Mouse (Mus musculus) gonadal fat pad, adult 2 months (tissue): ENCODE data around the gene Zbtb9. TPM values are rescaled to one million over a fixed set of nuclear protein-coding genes. Genes with fewer than 3 reads are reported as not detected.

Experiments used
- DNase-seq: peaks from one replicate; pipeline ENCODE4 v3.0.0-alpha.2; 2012; ENCODE audit warnings: low read depth
- polyA plus RNA-seq: library from polyadenylated mRNA; depleted of rRNA; stranded (reverse); fragments of >200 nt; gene quantifications from 2 replicates; pipeline ENCODE4 v1.2.3, GENCODE M21; 2012

Zbtb9 gene
- polyA plus RNA-seq, 1 experiment: 10.0 TPM

DNA sequence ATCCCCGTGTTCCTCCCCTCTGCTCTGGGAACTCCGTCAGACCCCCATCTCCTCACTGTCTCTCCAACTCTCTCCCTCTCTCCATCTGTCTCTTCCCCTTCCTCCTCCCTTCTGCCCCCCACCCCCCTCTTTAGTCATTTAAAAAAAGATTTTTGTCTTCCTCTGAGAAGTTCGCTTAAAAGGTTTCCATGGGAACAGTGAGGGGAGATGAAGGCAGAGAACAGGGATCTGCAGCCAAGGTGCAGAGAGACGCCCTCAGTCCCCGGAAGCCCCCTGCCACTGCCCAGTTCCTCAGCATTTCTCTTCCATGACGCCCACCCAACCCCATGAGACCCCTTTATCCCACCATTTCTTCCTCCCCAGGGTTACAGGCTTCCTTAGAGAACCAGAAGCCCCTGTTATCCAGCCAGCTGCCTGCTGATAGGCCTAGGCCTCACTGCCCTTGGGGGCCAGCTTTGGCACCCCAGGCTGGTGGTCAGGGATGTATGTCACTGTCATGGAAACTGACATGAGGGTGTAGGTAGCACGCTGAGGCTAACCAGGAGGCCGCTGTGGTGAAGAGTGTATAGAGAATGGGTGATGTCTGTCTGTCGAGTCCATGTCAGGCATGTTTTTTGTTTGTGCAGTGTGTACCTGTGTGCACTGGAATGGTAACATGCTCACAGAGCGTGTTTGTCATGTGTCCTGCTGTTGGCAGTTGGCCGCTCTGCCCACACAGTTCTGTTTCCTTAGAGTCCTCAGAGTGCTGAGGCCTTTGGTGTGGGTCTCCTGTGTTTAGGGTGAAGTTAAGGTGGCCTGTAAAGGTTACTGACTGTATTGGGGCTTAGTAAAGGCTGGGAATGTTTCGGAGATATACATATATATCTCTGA is 25.5 kb upstream of the Zbtb9 start:
- DNase-seq: no peak

DNA sequence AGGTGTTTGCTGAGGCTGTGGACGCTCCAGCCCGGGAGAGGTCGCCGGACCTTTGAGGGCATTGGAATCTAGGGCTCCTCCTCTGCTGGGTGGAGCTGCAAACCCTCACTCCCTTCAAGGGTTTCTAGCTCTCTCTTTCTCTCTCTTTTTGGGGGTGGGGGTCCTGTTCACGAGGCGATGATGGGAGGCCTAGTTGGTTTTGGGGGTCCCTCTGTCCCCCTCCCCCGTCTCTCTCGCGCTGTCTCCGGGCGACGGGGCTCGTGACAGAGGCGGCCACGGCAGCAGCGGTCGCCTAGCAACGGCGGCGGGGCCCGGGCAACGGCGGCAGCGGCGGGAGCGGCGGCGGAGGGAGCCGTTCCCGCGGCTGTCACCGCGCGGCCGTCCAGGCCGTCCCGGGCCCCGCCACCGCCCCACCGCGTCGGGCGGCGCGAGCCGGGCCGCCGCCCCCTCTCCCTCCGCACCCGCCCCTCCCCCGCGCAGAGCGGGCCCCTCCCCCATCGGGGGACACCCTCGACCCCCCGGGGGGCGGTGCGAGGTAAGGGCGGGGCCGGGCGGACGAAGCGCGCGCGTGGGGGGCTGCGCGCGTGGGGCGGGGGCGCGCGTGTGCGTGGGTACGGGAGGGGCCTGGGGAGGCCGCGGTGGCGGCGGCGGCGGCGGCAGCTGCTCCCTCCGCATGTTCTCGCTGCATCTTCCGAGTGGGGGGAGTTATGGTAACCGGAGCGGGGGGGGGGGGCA is 24.5 kb upstream of the Zbtb9 start:
- DNase-seq: no peak

DNA sequence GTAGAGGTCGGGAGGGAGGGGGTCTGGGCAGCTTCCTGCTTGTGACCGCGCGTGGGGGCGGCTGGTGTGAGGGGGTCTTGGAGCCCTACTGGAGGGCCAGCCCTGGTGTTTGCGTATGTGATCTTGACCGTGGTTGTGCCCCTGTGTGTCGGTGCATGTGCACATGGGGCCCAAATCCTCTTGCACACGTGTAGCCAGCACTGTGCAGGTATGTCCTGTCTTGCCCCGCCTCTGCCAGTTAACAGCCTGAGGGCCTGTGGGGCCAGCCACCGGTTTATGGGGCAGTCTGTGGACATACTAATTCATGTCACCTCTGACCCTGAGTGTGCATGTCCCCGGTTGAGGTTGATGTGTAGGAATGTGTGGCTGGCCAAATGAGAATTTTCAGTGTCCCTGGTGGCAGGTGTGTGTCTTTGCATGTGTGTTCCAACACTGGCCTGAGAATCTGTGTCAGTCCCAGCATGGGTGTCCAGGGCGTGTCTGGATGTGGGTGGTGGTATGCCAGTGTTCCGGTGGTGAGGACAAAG is 23.9 kb upstream of the Zbtb9 start:
- DNase-seq: no peak

DNA sequence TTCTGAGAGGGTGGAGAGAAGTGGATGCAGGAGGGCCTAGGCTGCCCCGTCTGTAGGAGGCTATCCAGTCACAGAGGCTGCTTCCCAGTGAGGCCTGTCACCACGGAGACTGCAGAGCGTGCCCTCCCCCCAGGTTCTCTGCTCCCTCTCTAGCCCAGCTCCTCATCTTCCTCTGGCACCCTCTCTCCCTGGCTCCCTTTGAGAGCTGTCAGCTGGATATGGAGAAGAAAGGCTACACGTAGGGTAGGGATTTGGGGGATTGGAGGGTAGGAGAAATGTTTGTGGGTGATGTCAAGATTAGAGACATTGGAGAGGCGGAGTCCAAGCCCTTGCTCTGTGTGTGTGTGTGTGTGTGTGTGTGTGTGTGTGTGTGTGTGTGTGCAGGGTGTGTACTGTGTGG is 23.1 kb upstream of the Zbtb9 start:
- DNase-seq: no peak

DNA sequence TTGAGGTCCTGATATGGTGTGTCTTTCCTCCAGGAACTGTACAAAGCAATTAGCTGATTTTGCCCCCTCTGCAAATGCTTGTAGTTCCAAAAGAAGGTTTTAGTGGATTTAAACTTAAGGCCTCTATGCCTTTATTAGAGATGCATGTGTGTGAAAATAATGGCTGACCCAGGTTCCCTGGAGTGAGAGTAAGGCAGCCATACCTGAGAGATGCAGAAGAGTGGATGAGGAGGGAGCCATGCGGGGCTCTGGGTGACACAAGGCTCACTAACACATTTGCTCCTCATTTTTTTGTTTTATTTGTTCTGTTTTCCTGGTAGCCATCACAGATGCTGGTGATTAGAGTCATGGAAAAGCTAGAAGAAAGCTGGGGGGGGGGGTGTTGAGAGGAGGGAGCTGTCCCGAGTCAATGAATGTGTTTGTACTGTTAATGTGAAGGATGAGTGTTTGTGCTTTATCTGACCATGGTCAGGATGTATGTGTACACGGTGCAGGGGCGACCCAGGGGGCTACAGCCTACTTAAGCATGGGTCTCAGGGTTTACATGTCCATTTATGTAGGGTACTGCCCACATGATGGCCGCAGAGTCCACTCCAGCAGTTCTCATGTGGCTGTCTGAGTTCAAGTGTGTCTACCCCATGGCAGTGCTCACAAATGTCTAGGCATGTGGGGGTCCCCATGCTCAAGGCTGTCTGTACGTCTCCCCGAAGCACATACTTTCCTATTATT is 22.2 kb upstream of the Zbtb9 start:
- no peak for DNase-seq

DNA sequence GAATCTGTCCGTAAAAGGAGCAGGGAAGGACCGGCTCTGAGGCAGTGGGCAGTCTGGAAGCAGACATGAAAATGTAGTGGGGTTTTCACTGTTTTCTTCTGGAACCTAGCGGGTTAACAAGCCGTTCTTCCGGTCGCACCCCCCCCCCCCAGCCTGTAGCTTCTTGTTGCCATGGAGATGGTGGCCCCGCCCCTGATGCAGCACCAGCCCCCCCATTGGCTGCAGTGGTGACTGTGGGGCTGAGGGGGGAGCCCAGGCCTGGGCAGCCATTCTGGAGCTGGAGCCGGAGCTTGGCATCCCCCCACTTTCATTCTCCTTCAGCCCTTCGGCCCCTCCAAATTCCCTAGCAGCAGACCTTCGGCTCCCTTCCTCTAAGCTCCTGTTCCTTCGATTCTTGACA is 21.6 kb upstream of the Zbtb9 start:
- DNase-seq: no peak

DNA sequence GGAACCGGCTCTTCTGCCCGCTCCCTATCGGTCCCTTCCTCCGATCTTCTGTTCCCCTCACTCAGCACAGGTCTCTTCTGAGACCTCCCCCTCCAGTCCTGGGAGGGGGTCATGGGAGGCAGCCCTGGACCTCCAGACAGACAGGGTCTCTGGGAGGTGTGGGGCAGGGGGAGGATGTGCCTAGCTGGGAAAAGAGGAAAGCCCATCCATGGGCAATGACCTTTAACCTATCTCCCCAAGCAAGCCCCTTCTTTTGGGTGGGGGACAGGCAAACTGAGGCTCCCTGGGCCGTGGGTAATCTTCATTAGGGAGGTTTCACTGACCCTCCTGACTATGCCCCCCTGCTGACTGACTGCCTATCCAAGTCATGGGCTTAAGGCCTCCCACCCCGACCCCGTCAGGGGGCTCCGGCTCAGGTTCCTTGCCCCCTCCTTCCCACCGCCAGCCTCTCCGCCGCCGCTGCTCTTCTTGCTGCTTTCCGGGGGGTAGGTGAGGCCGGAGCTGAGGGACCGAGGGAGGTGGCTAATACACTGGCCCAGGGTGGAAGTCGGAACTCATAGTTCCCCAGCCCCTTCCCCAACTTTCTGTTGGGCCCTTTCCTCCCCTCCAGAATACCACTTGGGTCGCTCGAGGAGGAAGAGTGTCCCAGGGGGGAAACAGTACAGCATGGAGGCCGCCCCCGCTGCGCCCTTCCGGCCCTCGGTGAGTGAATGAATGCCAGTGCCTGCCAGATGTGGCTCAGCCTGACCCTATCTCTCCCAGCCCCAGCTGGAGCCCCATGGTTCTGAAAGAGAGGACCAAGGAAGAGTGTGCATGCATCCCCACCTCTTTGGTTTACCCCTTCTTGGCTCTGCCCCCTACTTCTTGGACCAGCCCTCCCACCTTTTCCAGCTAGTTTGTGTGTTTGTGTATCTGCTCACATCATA is 20.8 kb upstream of the Zbtb9 start:
- no peak for DNase-seq

DNA sequence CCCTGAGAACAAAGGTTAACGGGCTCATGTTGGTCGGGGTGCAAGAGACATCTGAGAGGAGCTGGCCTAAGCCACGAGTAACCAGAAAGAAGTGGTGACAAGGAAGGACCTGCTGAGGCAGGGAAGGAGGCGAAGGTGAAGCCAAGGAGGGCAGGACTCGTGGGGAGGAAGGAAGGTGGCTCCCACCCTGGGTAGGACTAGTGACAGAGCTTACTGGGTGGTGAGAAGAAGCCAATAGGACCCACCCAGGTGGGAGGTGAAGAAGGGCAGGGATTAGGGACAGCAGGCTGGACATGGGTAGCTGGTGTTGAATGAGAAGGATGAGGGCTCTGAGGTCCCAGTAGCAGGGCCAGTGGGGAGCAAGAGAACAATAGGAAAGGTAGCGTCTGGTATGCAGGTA is 19.8 kb upstream of the Zbtb9 start:
- DNase-seq: no peak

DNA sequence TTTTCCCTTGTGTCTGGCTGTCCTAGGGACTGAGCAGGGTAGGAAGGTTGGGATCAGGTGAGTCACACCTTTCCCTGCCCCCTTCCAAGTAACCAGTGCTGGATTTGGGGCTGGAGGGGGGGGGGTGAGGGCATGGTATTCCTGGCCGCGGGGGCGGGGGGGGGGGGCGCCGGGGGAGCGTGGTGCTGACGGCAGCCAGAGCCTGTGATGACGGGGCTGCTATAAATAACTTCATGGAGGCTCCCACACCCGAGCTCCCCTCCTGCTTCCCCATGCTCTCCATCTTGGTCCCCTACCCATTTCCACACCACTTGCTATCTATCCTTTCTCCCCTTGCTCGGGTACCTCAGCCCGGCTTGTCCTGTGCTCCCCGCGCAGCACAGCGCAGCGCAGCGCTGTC is 19.2 kb upstream of the Zbtb9 start:
- no peak for DNase-seq

DNA sequence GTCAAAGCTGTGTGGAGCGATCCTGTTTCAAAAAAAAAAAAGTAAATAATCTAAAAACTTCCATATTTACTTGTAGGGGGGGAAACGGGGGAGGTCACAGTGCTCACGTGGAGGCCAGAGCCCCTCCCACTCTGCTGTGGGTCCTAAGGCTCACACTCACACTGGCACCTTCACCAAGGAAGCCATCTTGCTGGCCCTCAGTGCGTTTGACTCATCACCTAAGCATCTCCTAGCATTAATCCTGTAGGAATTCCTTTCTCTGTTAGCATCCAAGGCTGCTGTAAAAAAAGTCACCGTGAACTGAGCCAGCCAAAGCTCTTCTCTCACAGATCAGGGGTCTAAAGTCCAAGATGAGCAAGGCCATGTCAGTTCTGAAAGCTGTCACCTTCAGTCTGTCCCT is 16.7 kb upstream of the Zbtb9 start:
- DNase-seq: no peak

DNA sequence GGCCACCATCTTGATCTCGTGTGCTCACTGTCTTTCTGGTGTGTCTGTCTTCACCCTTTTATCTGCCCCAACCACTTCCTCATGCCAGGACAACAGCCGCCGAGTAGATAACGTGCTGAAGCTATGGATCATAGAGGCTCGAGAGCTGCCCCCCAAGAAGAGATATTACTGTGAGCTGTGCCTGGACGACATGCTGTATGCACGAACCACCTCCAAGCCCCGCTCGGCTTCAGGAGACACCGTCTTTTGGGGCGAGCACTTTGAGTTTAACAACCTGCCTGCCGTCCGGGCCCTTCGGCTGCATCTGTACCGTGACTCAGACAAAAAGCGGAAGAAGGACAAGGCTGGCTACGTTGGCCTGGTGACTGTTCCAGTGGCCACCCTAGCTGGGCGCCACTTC is 16.1 kb upstream of the Zbtb9 start:
- DNase-seq: no peak

DNA sequence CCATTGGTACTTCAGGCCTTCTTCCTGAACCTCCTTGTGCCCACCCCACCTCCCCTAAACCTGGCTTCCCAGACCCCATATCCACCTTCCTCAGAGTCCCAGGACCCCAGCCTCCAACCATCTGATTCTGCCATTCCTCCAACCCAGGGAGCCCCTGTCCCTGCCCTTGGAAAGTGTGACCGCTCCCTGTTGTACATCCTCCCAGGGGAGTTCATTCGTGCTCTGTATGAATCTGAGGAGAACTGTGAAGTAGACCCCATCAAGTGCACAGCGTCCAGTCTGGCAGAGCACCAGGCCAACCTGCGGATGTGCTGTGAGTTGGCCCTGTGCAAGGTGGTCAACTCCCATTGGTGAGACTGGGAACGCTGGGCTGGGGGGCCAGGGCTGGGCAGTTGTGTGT is 15.1 kb upstream of the Zbtb9 start:
- no peak for DNase-seq

DNA sequence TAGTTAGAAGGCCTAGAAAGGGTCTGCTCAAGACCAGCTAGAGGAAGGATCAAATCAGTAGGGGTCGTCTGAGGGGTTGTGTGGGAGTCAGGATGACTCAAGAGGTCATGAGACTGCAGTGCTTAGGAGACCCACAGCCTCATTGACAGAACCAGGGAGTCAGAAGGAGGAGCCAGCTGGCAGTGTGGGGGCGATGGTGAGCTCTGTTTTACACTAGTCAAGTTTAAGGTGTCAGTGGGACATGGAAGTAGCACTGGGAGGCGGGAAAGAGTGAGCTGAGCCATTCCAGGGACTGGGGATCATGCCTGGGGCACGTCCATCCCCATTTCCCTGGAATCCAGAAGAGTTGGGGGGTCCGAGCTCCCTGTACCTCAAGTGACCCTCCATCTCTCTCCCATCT is 14.1 kb upstream of the Zbtb9 start:
- no peak for DNase-seq

DNA sequence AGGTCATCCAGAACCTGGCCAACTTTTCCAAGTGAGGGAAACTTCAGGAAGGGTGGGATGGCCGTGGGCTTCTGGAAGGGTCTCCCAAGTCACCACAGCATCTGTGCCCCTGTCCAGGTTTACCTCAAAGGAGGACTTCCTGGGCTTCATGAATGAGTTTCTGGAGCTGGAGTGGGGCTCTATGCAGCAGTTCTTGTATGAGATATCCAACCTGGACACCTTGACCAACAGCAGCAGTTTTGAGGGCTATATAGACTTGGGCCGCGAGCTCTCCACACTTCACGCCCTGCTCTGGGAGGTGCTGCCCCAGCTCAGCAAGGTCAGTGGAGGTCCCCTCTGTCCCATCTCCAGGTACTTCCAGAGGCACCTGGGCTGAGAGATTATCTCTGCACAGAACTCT is 13.2 kb upstream of the Zbtb9 start:
- DNase-seq: no peak

DNA sequence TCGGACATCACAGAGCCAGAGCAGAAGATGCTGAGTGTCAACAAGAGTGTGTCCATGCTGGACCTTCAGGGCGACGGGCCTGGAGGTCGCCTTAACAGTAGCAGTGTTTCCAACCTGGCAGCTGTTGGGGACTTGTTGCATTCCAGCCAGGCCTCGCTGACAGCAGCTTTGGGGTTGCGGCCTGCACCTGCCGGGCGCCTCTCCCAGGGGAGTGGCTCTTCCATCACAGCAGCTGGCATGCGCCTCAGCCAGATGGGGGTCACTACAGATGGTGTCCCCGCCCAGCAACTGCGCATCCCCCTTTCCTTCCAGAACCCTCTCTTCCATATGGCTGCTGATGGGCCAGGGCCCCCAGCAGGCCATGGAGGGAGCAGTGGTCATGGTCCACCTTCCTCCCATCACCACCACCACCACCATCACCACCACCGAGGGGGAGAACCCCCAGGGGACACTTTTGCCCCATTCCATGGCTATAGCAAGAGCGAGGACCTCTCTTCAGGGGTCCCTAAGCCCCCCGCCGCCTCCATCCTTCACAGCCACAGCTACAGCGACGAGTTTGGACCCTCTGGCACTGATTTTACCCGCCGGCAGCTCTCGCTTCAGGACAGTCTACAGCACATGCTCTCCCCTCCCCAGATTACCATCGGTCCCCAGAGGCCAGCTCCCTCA is 11.3 kb upstream of the Zbtb9 start:
- DNase-seq: no peak

DNA sequence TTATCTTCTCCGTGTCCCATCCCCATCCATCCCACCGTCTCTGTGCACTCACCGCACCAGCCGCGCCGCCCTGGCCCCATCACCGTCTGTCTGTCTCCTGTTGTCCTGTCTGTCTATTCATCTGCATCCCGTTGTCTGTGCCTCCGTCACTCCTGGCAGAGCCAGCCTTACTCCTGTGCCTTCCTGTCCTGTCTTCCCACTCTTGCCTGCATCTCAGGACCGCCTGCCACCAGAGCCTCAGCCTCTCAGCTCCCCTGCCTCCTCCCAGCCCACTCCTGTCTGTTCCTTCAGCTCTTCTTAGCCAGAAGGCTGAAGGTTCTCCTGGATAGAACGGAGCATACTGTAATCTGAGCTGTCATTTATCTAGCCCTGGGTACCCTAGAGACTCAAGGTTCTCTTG is 6.0 kb upstream of the Zbtb9 start:
- DNase-seq: no peak

DNA sequence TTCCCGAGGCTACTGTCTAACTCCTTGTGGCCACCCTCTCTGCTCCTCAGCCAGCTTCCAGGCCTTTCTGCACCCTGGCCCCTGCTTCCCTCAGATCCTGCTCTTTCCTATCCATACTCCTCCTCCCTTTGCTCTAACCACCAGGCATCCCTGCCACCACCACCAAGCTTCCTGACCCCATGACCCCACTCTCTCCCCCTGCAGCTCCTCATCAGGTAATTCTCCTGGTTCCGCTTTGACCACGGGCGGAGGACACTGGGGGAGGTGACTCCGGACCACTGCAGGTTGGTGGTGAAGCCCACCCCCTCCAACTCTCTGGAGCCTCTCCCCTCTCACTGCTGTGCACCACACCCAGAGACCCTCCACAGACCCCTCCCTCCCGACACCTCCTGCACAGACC is 5.5 kb upstream of the Zbtb9 start:
- no peak for DNase-seq

DNA sequence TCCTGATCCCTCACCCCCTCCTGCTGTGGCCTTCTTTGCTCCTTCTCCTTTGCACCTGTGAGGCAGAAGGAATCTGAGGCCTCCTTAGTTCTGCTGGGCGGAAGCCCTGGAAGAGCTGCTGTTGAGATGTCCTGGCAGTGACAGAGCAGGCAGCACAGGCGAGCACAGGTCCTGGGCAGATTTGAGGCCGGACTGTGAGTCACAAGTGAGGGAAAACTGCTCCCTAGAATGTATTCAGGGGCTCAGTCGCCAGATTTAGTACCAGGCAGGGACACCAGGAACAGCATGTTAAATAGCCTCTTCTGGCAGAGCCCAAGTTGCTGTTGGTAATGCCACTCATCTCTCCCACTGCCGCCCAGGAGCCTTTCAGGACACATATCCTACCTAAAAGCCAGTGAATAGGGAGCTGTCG is 4.8 kb upstream of the Zbtb9 start:
- no peak for DNase-seq

DNA sequence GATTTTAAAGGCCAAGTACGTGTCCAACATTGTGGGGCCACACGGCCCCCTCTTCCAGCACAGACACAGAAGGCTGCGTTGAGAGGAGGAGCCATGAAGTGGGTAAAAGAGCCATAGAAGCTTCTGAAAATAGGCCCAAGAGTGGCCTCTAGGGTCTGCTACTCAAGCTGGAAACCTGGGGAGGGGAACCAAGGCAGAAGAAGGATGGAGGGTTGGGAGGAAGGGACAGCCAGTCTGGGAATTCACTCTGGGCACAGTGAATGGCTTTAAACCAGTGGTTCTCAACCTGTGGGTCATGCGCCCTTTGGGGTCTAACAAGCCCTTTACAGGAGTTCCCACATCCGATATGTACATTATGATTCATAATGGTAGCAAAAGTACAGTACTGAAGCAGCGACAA is 3.7 kb upstream of the Zbtb9 start:
- DNase-seq: no peak

DNA sequence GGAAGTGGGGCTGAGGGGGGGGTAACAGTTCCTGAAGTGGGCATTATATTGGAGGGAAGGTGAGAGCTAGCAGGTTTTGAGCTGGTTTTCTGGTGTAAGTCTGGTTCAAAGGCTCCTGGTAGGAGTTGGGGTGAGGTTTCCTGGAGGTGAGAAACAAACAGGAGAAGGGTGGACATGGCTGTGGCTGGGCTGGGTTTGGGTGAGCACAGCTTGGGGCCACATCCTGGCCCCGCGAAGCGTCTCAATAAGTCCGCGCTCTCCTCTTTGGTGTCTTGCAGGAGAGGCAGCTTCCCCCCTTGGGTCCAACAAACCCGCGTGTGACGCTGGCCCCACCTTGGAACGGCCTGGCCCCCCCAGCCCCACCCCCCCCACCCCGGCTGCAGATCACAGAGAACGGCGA is 2.7 kb upstream of the Zbtb9 start:
- DNase-seq: no peak
